Mouse (Mus musculus): Measurements from ENCODE around the gene Gm1043.

The Gm1043 gene

DNA sequence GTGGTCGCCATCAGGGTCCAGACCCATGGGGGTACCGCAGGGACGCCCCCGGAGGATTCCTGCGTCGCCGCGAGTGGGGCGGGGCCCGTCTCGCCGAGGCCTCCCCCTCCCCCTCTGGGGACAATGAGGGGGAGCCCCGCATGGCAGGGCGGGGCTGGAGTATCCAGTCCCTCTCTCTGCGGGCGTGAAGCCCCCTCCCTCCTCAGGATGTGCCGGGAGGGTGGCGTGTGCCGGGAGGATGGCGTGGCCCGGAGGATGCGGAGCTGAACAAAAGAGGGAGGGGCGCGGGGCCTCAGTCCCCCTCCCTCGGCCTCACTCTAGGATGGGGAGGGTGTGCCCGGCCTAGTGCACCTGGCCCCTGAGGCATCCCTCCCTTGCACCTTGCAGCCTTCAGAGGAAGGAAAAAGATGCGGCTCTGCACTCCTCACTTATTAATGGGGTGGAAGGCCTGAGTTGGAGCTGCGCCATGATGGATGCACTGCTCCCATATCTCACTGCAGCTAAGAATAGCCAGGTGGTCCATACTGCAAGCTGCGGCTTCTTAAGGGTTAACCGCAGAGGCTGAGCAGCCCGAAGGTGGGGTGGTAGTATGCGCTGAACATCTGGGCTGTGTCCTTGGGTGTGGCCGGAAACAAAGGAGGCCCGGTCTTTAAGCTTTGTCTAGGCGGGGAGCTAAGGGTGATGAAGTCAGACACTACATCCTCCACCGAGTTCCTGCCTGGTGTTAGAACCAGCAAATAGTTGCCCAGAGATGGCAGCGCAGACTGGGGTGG lies 161.2 kb downstream of the Gm1043 start:
- DNase-seq: peak; percentile 69

DNA sequence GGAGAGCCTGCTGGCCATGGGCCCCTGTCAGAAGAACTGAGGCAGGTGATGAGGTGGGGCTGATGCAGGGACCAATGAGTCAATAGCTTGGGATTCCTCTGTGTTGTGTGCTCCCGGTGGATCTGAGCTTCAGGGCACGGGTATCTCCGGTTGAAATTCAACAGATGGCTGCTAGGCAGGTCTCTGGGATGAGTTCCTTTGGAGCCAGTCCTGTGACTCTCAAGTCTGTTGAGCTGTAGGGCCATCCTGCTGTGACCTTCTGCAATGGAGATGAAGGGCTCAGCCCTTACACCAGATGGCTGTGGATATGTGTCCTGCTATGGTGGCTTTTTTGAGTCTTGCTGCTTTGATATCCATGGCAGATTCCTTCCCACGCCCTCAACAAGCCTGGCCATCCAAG lies 162.3 kb downstream of the Gm1043 start:
- DNase-seq: no peak

- DNase-seq: no peak
These were observed 163.7 kb downstream of the Gm1043 start for GRCm38 (mm10) chr5:37248870-37249269.

DNA sequence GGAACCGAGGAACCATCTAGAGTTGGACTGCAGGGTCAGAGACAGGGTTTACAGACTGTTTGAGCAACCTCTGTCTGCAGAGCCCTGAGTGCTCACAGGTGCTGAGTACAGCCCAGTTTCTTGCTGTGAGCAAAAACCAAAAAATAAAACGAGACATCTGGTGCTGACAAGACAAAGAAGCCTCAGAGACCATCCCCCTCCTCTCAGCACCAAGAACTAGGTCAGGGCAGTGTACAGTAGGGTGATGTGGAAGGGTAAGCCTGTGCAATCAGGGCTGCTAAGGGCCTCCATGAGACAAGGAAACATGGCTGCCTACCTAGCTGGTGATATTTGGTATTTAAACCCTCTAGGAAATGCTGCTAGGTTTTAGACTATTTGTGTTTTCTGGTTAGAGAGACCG lies 166.4 kb downstream of the Gm1043 start:
- no peak for DNase-seq

GRCm38 (mm10) chr5:37252101-37252804 lies 167.1 kb downstream of the Gm1043 start:
- DNase-seq: no peak

DNA sequence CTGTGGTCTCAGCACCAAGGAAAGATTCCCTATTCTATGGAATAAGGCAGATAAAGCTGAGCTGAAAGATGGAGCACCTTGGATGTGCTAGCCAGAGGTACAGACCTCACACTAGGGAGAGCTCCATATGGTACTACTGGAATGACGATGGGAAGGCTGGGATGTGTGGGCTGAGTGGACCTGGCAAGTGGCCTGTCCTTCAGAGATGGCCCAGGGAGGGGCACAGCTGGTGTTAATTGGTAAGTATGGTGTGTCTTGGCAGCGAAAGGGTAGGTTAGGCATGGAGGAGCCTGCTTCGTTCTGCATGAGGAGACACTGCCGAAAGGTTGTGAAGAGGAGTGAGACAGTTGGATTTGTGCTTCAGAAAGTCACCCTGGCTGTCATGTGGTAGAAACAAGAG lies 169.4 kb downstream of the Gm1043 start:
- DNase-seq: no peak

DNA sequence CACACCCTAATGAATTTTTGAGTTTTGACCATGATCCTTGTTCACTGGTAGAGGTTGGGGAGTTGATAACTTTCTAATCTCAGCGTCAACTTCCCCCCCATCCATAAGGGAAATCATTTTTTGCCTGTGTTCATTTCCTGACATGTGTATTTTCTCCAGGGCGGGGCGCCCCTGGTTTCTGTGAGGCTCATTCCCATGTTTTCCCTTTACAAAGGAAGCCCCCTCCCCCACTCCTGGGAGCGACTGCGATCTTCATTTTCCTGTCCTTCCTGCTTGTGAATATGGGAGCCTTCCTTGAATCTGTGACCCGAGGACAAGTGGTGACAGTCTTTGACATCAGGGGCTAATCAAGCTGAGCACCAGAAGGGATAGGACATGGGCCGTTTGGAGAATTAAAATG lies 171.7 kb downstream of the Gm1043 start:
- DNase-seq: no peak

DNA sequence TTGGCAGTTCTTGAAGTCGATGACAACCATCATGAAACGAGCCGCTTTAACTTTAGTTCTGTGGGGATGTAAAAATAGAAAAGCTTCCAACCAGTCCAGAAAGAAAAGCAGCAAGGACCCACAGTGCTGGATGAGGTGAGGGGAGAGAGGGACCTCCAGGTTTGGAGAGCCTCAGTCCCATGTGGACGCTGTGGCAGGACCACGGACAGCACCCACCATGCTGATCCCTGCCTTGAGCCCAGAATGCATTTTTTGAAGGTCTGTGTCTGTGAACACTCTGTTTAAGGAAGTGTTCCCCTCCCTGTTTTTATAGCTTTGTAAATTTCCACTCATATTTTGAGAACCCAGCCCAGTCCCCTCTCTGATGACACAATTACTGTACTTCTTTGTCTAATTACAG lies 172.1 kb downstream of the Gm1043 start:
- peak; percentile 59 for DNase-seq

GRCm38 (mm10) chr5:37261734-37262133 lies 176.6 kb downstream of the Gm1043 start:
- no peak for DNase-seq

- DNase-seq: no peak
These were observed 178.6 kb downstream of the Gm1043 start for GRCm38 (mm10) chr5:37263816-37264215.

Data from embryo, embryonic 11 days (tissue).